Mouse (Mus musculus) thymus, postnatal 10 days (tissue): ENCODE results near the gene Maff.

Experiments used
- DNase-seq, 2 experiments: peaks; one replicate each; pipeline ENCODE4 v3.0.0; 2021; ENCODE audit warnings: low spot score in 2 of 2

The Maff gene

DNA sequence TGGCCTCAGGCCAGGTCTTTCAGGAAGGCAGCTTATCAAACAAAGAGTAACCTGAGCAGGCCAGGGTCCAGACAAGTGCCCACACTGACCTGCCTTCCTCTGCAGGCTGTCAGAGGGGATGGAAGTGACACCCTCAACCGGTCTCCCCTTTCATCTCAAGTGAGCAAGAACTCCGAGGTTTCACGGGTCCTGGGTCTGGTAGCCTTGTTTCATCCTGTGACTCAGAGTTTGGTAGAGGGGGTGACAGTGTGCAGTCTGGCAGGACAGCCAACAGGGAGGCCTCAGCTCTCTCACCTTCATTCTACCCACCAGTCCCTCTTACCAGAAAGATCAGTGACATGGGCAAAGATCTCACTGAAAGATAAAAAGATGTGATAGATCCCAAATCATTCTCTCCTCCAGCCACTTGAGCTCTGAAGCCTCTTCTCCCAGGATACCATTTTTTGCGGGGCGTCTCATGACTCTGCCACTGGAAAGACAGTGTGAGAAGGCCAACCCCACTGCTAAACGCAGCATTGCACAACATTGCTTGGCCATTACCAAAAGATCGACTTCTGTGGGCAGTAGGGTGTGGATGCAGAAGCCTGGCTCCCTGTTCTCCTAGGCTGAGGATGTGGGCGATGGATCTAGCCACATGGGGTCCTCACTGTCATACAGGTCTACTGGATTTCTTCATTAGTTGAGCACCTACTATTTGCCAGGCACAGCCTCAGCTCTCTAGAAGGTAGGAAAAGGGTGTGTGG, at the start of gene Maff:
TSS of gene Maff (plus strand) at position 571 of the 743 bp plus-strand sequence.
- no peak for DNase-seq

- DNase-seq, result no peak
These were observed 47.9 kb upstream of the Maff start for GRCm38 (mm10) chr15:79298553-79298952.

DNA sequence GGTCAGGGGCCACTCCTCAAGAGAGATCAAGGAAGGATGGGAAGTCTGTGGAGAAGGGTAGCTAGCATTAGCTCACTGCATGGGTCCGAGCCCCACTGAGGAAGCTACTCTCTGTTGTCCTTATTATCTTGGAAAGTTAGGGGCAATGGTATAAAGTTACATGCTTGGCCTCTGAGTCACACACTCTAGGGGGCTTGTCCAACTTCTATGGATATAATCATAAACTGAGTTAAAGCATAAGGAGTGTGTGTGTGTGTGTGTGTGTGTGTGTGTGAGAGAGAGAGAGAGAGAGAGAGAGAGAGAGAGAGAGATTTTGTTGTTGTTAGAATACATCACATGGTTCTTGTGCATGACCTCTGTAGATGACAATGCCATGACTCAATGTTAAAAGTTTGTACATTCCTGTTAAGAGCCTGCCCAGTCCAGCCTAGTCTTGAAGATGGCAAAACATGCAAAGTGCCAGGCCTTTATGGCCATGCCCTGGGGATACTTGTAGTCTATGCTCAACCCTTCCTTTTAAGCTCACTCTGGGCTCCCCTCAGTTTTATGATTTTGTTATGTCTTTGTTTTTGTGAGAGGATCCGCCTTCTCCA, 46.8 kb upstream of the Maff start:
- no peak for DNase-seq

- DNase-seq, result peak; percentile 29 to 58
These were observed 42.7 kb upstream of the Maff start for GRCm38 (mm10) chr15:79303725-79304124.

DNA sequence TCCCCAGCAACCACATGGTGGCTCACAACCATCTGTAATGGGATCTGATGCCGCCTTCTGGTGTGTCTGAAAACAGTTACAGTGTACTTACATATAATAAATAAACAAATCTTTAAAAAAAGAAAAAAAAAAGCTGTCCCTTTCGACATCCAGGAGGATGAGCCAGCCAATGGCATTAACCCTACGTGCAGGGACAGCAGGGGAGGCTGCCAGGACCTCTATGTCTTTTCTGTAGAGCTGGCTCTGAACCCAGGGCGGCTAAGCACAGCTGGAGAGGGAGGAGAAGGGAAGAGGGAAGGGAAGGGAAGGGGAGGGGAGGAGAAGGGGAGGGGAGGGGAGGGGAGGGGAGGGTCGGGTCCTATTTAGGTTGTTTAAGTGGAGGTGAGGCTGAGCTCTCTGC, 41.6 kb upstream of the Maff start:
- DNase-seq, result no peak

DNA sequence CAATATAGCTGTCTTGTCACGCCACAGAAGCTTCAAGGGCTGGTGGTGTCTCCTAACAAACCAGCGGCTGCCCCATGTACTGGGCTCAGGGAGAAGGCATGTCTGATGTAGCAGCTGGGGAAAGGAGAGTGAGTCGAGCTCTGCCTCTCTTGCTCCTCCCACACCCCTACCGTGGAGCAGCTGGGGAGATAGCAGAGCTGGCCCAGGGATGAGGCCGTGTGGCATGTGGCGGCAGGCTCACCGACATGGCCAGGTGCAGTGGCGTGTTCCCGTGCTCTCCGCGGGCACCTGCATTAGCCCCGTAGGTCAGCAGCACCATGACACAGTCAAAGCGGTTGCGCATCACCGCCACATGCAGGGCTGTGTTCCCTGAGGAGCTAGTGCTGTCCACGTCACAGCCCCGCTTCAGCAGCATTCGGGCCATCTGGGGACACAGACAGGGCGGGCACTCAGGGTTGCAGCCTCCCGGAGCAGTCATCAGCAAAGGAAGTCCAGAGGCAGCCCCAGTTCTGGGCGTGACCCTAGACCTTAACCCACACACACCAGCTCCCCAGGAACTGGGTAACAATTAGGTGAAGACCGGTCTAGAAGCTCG, 40.3 kb upstream of the Maff start:
- DNase-seq, result no peak

DNA sequence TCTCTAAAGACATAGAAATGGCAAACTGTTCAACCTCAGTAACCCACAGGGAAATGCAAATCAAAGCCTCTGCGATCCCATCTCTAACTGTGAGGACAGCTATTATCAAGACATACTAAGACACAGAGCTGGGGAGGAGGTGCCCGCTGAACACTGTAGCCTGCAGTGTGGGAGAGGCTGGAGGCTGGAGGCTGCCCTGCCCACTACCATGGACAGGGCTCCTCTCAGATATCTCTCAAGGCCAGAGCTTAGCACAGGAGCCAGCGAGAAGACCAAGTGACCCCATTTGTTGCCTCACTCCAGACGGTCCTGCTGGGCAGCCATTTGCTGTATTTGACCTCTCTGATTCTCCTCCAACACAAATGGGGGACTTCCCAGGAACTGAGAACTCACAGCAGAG, 38.6 kb upstream of the Maff start:
- no peak for DNase-seq

DNA sequence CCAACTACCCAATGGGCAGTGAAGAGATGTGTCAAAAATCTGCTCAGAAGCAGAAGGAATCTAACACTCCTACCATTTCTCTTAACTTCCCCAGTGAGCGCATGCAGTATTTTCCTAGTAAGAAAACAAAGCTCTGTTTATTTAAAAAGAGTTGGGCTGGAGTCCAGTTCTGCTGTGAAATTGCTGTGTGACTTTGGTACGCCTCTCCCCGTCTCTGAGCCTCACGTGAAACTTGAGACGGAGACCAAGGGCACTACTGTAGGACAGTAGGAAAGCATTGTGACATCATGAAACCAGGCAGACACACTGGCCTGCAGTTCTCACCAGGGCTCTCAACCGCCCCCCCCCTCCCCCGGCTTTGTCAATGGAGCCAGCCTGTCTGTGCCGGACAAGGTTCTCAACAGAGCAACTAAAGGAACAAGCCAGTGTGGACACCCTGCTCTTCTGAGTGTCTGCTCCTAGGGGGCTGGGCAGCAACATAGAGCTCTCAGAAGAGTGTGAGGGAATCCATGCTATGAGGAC, 32.5 kb upstream of the Maff start:
- no peak for DNase-seq

DNA sequence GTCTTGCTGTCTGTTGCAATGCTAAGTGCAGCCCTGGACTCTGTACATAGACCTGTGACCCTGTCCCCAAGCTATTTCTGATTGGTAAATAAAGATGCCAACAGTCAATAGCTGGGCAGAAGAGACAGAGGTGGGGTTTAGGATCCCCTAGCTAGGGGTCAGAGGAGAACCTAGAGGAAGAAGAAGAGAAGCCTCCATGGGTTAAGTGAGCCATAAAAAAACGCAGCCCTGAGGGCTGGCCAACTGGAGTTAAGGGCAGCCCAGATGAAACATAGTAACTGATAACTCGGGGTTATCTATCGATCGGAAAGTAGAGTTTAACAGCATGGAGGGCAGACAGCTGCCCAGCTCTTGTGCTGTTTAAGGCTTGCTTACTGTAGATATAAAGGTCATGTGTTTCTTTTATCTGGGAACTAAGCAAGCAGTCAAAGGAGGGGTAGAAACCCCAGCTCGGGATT, 24.7 kb upstream of the Maff start:
- DNase-seq, result no peak

DNA sequence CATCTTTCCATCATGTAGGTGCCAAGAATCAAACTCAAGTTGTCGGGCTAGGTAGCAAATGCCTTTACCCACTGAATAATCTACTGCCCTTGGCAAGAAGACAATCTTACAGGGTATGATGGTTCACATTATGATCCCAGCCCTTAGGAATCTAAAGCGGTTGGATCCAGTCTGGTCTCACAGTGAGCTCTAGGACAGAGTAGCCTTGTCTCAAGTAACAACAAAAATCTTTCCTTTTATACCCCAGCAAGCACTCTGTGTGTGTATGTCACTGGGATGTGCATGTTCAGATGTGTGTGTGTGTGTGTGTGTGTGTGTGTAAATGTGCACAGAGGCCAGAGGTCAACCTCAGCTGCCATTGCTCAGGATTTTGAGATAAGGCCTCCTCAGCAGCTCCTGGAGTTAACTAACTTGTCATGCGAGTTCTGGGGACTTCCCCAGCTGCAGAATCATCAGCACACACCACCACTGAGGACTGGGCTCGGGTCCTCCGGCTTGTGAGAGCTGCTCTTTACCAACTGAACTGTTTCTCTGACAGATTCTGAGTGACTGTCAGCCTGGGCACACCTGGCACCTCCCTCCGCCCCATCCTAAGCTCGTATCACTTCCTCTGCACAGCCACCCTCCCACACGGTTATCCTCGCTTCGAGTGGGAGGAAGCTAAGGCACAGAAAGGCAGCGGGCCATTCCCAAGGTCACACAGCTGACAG, 24.0 kb upstream of the Maff start:
- DNase-seq, result peak; percentile 80 to 83

- peak; percentile 75 to 85 for DNase-seq
These were observed 23.2 kb upstream of the Maff start for GRCm38 (mm10) chr15:79322991-79323790.

DNA sequence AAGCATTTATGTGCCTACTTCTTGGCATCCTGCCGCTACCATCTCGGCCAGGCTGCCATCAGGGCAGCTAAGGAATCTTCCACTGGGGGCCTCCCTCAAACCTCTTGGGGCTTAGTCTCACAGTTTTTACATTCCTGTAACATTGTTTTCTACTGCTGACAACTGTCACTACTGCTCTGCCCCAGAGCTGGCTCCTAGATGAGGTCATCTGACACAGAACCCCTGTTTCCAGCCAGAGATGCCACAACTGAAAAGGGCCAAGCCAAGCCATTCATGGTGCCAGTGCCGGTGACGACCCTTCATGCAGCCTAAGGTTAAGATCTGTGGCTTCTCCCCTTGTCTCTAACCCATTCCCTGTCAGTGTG, 22.6 kb upstream of the Maff start:
- no peak for DNase-seq

DNA sequence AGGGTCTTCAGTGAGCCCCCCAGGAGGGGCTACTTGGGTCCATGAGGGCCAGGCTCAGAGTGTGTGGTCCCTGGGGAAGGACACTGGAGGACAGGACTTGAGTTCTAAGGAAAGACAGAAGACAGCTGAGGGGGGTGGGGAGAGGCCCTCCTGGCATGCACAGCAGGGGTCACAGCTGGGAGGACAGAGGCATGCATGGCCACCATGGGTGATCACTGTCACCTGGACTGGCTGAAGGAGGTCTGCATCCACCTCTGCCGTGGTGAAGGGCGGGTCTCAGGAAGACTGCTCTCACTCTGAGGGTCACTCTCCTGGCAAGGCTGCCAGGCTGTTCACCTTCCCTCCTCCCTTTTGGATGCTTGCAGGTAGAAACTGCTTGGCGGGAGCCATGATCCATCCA, 22.0 kb upstream of the Maff start:
- no peak for DNase-seq

DNA sequence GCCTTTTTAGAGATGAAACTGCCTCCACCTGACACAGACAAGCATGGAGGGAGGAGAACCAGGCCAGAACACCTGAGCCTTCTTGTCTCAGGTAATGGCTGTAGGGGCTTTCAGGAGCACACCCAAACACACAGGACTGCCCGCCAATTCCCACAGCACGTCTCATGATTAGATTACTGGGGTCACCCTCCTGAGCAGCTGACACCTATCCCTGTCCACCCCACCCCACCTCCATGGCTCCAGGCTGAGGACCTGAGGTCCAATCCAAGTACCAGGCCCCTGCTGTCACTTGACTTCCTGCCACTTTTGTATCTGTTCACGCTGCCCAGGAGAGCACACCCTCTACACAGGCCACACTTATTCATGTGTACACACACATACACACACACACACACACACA, 20.7 kb upstream of the Maff start:
- no peak for DNase-seq

GRCm38 (mm10) chr15:79326264-79326663, 20.2 kb upstream of the Maff start:
- no peak for DNase-seq

DNA sequence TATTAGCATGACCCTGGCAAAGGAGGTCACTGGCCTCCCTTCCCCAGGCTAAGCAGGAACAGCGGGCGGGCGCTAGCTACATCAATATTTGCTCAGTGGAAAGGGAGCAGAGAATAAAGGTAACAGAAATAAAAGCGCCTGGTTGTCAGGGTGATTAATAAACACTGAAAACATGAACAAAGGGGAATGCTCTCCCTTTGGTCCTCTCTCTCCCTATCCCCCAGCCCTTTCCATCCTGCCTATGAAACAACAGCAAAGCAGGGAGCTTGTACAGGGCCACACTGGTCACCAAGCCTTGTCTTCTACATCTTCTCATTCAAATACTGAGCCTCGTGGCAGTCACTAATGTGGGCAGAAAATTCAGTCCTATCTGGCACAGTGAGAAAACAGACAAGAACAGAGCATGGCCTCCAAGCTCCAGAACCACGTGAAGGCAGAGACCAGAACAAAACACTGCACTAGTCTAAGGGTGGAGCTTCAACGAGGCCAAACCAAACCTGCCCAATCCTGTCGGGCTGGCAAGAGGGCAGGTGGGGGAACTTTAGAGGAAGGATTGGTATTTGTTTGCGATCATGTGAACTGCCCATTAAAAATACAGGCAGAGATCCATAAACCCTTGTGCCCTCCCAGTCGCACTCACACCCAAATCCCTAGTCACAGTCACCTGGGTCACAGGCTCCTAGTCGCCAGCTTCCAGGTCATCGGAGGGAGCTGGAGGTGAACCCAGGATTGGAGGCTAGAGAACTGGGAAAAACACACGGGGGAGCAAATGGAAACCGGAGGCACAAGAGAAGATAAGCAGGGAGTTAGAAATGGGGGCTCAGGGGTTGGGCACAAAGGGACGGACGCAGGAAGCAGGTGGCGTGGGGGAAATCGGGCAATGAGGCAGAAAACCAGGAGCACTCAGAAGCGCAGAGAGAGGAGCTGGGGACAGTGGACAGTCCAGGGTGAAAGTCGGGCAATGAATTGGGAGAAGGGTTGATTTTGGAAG, 19.2 kb upstream of the Maff start:
- peak; percentile 36 for DNase-seq

GRCm38 (mm10) chr15:79328058-79328938, 18.1 kb upstream of the Maff start, which contains the start of gene Pla2g6:
Pla2g6 (minus strand) TSS chr15:79328390.
- peak; percentile 96 for DNase-seq

DNA sequence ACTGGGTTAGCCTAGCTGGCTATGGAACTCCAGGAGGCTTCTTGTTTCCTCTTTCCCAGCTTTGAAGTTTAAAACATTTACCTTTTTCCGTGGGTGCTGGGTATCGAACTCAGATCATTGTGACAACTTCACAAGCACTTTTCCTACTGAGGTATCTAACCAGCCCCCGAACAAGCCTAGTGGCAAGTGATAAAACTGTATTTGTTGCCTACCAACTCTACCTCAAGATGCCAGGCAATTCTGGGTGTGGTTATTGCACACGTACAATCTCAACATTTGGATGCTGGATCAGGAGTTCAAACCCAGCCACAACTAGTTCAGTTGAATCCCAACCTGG, 17.5 kb upstream of the Maff start:
- no peak for DNase-seq

- no peak for DNase-seq
These were observed 17.0 kb upstream of the Maff start for GRCm38 (mm10) chr15:79329346-79329978.
